Mouse (Mus musculus) adipocyte (in vitro differentiated cells): ENCODE measurements at regions not wholly inside any gene's neighbourhood (a gene's known extent, or its start where the extent isn't known, plus 50 kb on each side); places are given as distances from the start of the nearest gene placed in this dataset.

ENCODE experiments used
- DNase-seq: peaks from one replicate; pipeline ENCODE4 v3.0.0-alpha.2; 2016; ENCODE audit warnings: low spot score

DNA sequence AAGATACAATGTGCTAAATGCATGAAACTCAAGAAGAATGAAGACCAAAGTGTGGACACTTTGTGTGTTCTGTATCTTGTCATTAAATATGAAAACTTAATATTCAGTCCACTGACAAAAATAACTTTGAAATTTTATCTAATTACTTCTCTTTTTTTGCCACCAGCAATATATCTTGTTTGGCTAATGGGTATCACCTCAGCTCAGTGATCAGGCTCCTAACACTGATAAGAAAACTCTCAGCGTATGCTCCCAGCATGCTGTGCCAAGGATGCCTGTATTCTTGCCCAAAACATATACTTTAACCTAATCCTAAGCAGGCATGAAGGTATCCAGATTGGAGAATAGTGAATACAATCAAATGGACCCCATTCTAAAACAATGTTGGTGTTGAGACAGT lies 53.3 kb upstream of the Ptpn12 start:
- no peak for DNase-seq

DNA sequence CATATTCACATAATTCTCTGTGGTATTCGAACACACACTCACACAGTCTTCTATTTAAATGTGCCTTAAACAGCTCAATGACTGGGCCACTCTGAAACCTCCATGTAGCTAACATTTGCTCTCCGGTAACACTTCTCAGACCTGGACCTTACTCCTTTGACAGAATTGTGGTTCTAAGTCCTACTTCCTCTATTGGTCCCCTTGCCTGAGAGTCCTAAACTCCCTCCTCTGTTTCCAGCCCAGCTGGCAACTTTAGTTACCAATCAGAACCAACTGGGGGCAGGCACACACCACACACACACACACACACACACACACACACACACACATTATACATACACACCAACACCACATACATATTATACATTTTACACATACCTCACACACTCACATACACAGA lies 57.7 kb upstream of the Ptpn12 start:
- DNase-seq: no peak

DNA sequence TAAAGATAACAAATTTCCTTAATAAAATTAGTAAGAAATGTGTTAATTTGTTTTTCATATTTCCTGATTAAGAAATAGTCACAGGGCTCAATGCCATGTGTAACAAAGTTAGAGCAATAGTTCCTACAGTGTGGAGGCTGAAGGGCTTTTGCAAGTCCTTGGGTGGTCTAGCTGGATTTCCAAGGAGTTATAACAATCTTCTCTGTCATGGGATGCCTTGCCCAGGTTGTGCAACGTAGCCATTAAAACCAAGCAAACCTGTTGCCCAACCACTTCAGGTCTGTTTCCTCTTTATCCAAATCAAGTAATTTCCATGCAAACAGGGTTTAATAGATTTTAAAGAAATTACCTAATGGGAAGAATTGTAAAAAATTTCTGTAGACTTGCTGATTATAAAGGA lies 59.8 kb upstream of the Ptpn12 start:
- DNase-seq: no peak

DNA sequence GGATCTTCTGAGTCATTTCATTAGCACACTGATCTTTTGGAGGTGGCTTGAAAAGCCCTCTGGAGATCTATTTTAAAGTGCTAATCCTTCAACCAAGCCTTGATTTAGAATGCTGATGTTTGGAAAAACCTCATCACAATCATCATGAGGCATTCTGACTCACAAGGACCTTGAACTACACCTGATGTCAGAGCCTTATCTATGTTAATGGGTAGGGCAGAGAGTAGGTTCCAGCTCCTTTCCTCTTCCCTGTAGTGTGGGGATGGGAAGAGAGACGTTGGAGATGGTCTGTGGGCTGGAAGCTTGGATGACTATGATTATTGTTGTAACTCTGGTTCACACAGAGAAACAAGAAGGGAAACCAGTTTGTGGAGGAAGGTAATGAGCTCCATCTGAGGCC lies 63.0 kb upstream of the Gsap start:
- DNase-seq: no peak

DNA sequence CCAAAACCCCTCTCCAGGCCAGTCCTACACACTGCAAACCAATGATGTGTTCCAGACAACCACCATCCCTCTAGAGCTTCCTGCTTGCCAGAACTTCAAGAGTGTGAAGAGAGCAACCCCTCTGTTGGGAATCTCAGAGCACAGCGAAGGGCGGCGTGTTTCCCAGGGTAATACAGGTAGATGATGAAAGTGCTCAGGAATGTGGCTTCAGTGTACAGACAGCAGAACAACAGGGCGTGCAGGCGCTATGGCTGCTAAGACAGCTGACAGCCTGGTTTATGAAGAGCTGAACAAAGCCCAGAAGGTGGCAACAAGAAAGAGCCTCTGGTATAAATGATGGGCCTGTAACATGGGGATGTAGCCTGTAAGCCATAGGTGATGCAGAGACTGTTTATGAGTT lies 61.0 kb upstream of the Gsap start:
- DNase-seq: no peak

DNA sequence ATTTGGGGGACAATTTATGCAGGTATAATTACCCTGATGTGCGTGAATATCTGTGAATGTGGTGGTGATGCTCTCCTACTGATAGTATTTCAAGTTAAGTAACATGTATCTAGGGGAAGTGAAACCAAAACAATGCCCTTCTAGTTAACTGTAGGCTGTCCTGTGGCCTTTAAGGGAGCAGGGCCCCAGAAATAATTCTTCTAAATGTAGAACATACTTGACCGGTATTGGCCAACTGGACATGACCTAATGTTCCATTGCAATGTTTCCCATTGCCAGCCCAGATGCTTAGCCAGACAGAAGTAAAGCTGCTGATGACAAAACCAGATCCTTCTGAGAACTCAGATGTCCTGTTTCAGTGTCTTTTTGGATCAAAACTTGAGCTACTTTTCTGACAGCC lies 54.9 kb upstream of the Gsap start:
- DNase-seq: peak; percentile 62

DNA sequence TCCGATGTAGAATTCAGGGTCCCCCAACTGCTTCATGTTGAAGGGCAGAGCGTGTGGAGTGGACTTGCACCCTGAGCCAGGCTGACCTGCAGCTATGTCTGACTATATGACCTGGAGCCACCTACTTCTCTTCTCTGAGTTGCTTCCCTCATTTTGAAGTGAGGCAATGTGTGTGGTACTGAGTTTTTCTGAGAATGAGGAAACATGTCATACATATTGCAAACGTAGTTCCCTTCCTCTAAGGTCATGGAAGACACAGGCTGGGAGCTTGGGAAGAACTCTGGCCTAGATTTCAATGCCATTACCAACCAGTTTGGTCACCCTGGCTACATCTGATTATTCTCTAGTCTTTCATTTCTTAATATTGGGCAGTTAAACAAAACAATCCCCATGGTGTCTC lies 54.1 kb upstream of the Gsap start:
- DNase-seq: no peak

DNA sequence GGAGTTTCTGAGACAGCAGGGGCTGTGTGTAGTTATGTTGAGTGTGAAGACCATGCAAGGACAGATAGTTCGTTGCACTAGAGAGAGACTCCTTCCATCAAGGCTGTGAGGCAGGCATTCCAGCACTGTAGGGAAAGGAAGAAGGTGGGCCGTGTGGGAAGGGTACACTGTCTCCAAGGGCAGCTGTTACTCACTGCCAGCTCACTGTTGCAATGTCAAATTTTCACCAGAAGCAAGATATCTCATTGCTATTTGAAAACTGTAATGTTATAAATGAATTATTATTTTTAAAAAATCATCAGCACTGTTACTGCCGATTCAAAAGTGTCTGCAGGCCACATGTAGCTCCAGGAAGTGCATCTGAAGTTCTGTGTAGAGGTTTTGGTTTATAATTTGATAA lies 50.6 kb upstream of the Gsap start:
- no peak for DNase-seq

DNA sequence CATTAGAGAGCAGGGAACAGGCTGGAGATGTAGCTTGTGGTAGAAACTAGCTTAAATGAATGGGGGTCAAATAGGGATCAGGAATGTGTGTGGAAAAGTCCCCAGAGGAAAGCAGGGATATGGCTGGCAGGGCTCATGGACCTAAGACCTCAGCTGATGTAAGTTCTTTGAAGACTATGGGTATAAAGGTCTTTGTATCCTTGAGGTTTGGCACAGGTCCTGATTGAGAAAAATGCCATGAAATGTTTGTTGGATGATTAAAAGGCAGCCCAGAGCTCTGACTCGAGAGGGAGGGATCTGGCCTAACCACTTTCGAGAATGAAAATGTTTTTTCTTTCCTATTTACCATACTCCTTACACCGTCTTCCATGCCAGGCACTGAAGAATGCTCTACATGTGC lies 50.0 kb upstream of the Gsap start:
- DNase-seq: no peak
